Mouse (Mus musculus) C2C12 (cell line): Measurements from ENCODE around the gene Pelp1. TPM values are rescaled to one million over a fixed set of nuclear protein-coding genes. Genes with fewer than 3 reads are reported as not detected.

ENCODE experiments used
- H3K27me3 ChIP-seq: one replicate; pipeline ENCODE4 v1.6.1; 2011; ENCODE audit not compliant: control insufficient read depth, insufficient read depth, insufficient read length
- H3K36me3 ChIP-seq: one replicate; pipeline ENCODE4 v1.6.1; 2011; ENCODE audit not compliant: control insufficient read depth, insufficient read depth
- H3K4me3 ChIP-seq: one replicate; pipeline ENCODE4 v1.5.1; 2011; ENCODE audit warnings: mild to moderate bottlenecking, control low read depth; ENCODE audit not compliant: poor library complexity, insufficient read depth, severe bottlenecking
- H3K79me2 ChIP-seq: one replicate; pipeline ENCODE4 v1.6.1; 2011; ENCODE audit not compliant: control insufficient read depth, insufficient read depth
- H3K79me3 ChIP-seq: one replicate; pipeline ENCODE4 v1.6.1; 2011; ENCODE audit warnings: low read depth, control low read depth
- H3ac ChIP-seq: one replicate; pipeline ENCODE3; 2011; ENCODE audit warnings: low read depth; ENCODE audit not compliant: control insufficient read depth, insufficient read length
- CEBPB ChIP-seq: IDR thresholded peaks from one replicate; pipeline ENCODE4 v1.6.1; 2011; ENCODE audit warnings: low read depth, mild to moderate bottlenecking, control low read depth, moderate library complexity
- CTCF ChIP-seq: IDR thresholded peaks from one replicate; pipeline ENCODE4 v1.5.1; 2011; ENCODE audit not compliant: control insufficient read depth, insufficient read depth, insufficient read length
- FOSL1 ChIP-seq: IDR thresholded peaks from one replicate; pipeline ENCODE4 v1.8.0; 2011; ENCODE audit warnings: mild to moderate bottlenecking, low read length; ENCODE audit not compliant: poor library complexity, insufficient read depth, severe bottlenecking
- MAX ChIP-seq: IDR thresholded peaks from one replicate; pipeline ENCODE4 v1.6.1; 2011; ENCODE audit warnings: mild to moderate bottlenecking, control low read depth
- MYOD1 ChIP-seq: IDR thresholded peaks from one replicate; pipeline ENCODE4 v1.6.1; 2011; ENCODE audit warnings: low read depth; ENCODE audit not compliant: control insufficient read depth, insufficient read length
- MYOG ChIP-seq: IDR thresholded peaks from one replicate; pipeline ENCODE4 v1.6.1; 2011; ENCODE audit not compliant: control insufficient read depth, insufficient read length; ENCODE audit errors: extremely low read depth
- USF1 ChIP-seq: IDR thresholded peaks from one replicate; pipeline ENCODE4 v1.6.1; 2011; ENCODE audit warnings: low read depth, mild to moderate bottlenecking, control low read depth, moderate library complexity
- long read RNA-seq, 2 experiments: library from polyadenylated mRNA; unstranded; transcript quantifications; one replicate each; pipeline ENCODE4 v2.0.0; 2019 to 2020
- polyA plus RNA-seq: library from polyadenylated mRNA; unstranded; fragments of >200 nt; fragmentation: generic; extraction: Trizol; gene quantifications from one replicate; pipeline ENCODE4 v1.2.1, GENCODE M21; 2012; ENCODE audit warnings: missing spikeins

Pelp1 gene
- polyA plus RNA-seq = 40.6 TPM
- long read RNA-seq, experiment 1, partial matches to known transcripts = 12 of 14 reads
- long read RNA-seq, experiment 1, other reads (novel, unspliced or antisense) = 1 of 14 reads
- long read RNA-seq, experiment 2, transcript Pelp1-201 (17 exons, 3,435 nt) = major isoform, 107 of 125 reads
- long read RNA-seq, experiment 2, partial matches to known transcripts = 7 of 125 reads
- long read RNA-seq, experiment 2, other reads (novel, unspliced or antisense) = 10 of 125 reads

- H3K79me2 ChIP-seq = peaks cover 59% of the 10 kb centered on the region
- peaks cover 26% of the 10 kb centered on the region for H3K36me3 ChIP-seq
- TF ChIP-seq MAX (peak; percentile 96), CTCF (no peak), USF1 (peak; percentile 91)
- H3K27me3 ChIP-seq = no peaks in the 10 kb centered on the region
- H3ac ChIP-seq = peak within 1 kb of the TSS; percentile 73
- H3K79me3 ChIP-seq = peaks cover 47% of the 10 kb centered on the region
- H3K4me3 ChIP-seq = peak within 1 kb of the TSS; percentile 96
Observed at GRCm38 (mm10) chr11:70409594-70410296, at the start of gene Pelp1. Pelp1 (minus strand) TSS chr11:70410031.

- H3K4me3 ChIP-seq = no peak within 1 kb of the TSS
- H3K79me3 ChIP-seq = no peaks in the 10 kb centered on the region
- no peak for TF ChIP-seq MAX
- no peak for TF ChIP-seq FOSL1
- TF ChIP-seq CEBPB = no peak
- no peak for TF ChIP-seq MYOG
- no peak for TF ChIP-seq CTCF
- TF ChIP-seq USF1 = no peak
- TF ChIP-seq MYOD1 = no peak
- no peak within 1 kb of the TSS for H3ac ChIP-seq
- H3K36me3 ChIP-seq = peaks cover 4% of the 10 kb centered on the region
- no peaks in the 10 kb centered on the region for H3K27me3 ChIP-seq
- H3K79me2 ChIP-seq = peaks cover under 1% of the 10 kb centered on the region
Observed at GRCm38 (mm10) chr11:70458688-70459600, 49.1 kb upstream of the Pelp1 start, which contains the start of gene Zmynd15. Zmynd15 (plus strand) TSS chr11:70459433.

- Histone ChIP-seq H3K4me3 (no peak overlapping the region), H3K79me2 (peaks cover 18% of the 10 kb centered on the region), H3K27me3 (no peaks in the 10 kb centered on the region), H3ac (no peak overlapping the region), H3K36me3 (peaks cover 4% of the 10 kb centered on the region), H3K79me3 (peaks cover 5% of the 10 kb centered on the region)
- TF ChIP-seq USF1 = no peak
- no peak for TF ChIP-seq FOSL1
- TF ChIP-seq MAX = no peak
- no peak for TF ChIP-seq CEBPB
- no peak for TF ChIP-seq MYOG
- no peak for TF ChIP-seq CTCF
- no peak for TF ChIP-seq MYOD1
Observed at GRCm38 (mm10) chr11:70453261-70454044, 43.6 kb upstream of the Pelp1 start.

GRCm38 (mm10) chr11:70451797-70452498 is 42.1 kb upstream of the Pelp1 start, which contains the start of gene Med11:
Med11 (plus strand) TSS chr11:70451919.
- Histone ChIP-seq H3ac (peak within 1 kb of the TSS; percentile 98), H3K36me3 (peaks cover 4% of the 10 kb centered on the region), H3K79me2 (peaks cover 18% of the 10 kb centered on the region), H3K79me3 (peaks cover 5% of the 10 kb centered on the region), H3K4me3 (peak within 1 kb of the TSS; percentile 51), H3K27me3 (no peaks in the 10 kb centered on the region)
- TF ChIP-seq CTCF = peak; percentile 94
- TF ChIP-seq MYOG = no peak
- no peak for TF ChIP-seq CEBPB
- peak; percentile 100 for TF ChIP-seq MAX
- TF ChIP-seq USF1 = peak; percentile 68
- TF ChIP-seq MYOD1 = no peak
- no peak for TF ChIP-seq FOSL1

GRCm38 (mm10) chr11:70450926-70451325 is 41.1 kb upstream of the Pelp1 start:
- Histone ChIP-seq H3ac (no peak overlapping the region), H3K4me3 (no peak overlapping the region), H3K79me2 (peaks cover 18% of the 10 kb centered on the region), H3K79me3 (peaks cover 5% of the 10 kb centered on the region), H3K36me3 (peaks cover 4% of the 10 kb centered on the region), H3K27me3 (no peaks in the 10 kb centered on the region)
- TF ChIP-seq CEBPB = no peak
- no peak for TF ChIP-seq CTCF
- no peak for TF ChIP-seq MAX
- no peak for TF ChIP-seq FOSL1
- no peak for TF ChIP-seq USF1
- no peak for TF ChIP-seq MYOD1
- no peak for TF ChIP-seq MYOG
